Mouse (Mus musculus) CH12F3 (cell line): Measurements from ENCODE around the gene Gabpa.

ENCODE experiments used
- in situ Hi-C: fragments of 300-500 bp; cut with MboI; formaldehyde crosslinking; loops from 2 replicates; pipeline ENCODE4 v1.14.3; 2020; ENCODE audit warnings: low sequenced_read_pairs

Gene Gabpa

DNA sequence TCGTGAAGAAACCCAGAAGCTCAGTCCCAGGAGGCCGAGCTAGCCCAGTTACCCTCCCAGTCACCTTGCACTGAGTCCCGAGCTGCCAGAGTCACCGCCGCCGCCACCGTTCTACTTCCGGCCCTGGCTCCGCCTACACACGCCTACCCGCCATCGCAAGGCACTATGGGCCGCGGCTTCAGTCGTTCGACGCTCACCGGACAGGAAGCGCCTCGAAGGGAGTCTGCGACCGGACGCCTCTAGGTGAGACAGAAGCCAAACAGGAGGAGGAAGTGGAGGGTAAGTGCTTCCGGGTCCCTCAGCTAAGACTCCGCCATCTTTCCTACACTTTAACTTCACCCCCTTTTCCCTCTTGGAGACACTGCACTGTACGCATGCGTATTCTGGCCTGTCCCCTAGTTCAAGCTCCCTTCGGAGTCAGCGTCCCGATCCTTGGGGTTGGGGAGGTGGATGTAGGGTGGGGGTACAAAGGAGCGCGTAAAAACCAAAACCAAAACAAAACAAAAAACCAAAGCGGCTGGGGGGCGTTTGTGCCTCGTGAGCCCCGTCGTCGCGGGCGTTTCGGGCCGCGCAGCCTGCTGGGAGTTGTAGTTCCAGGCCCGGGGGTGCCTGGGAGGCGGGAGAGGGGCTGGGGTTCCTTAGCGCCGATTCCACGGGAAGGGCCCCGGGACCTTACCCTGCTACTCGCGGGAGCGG, at the start of gene Gabpa:
Gene Gabpa, plus strand, starts transcription at position 181 of the 696 bp plus-strand sequence.
- in situ Hi-C loops = loop anchor here (25.0 kb wide), 1 partner anchor 248 kb away; no protein-coding TSS in a partner anchor

DNA sequence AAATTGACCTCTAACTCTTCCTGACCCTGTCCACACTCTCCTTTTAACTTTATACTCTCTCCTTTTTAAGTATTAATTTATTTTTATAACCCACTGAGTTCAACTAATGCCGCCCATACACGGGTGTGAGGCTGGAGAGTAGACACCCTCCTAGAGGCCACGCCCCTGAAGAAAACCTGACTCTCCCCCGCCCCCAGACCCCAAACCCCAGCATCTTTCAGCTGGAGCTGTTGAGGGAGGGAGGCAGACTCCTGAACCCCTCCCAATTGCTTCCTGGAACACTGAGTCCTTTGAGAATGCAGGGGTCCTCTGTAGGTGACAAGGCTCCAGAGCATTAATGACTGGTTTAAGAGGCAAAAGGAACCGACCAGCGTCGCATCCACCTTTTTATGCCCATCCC, 49.8 kb upstream of the Gabpa start:
- in situ Hi-C loops = no loop called here

DNA sequence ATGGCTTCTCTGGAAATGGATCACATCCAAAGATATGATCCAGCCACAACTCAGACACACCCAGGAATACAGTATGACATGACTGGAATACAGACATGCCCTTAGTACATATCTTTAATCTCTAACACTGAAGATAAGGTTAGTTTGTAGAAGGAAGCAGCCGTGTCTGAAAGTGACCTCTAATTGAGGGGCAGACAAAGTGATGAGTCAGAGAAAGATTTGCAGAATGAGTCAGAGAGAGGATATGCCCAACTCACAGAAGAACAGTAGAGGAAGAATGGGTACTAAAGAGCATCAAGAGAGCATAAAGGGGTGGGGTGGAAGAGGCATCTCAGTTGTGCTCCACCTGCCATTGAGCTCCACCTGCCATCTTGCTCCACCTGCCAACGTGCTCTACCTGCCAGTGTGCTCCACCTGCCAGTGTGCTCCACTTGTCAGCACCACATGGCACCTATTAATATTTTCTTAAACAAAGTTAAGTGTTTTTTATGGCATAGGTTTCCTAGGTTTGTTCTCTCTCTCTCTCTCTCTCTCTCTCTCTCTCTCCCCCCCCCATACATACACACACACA, 44.0 kb upstream of the Gabpa start:
- in situ Hi-C loops = no loop called here

DNA sequence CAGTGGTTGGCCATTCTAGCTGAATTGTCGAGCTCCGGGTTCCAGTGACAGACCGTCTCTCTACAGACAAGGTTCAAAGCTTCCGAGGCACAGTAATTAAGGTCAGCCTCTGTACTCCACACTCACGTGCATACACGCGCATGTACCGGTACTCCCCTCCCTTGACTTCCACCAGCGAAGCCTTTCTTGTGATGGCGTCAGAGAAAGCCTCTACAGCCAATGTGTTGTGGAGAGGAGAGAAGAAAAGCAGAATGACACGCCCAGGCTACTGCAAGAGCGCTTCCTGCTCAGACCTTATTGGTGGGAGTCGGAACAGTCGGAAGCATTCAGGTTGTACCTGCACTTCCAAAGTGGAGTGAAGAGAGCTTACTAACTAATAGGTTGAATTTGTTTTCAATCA, 41.3 kb upstream of the Gabpa start:
- in situ Hi-C loops = no loop called here

DNA sequence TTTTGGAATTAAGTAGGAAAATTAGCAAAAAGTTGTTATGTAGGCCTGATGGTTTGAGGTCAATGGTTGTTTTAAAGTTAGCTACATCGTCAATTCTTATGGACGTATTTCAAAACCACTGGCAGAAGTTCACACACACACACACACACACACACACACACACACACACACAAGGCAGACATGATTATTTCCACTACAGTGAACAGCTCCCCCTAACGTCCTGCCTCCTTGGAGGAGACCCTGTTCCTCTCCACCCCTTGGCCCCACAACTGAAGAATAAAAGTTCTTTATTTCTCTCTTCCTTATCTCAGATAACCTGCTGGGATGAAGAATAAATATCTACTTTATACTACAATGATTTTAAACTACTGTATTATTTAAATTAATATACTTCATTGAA, 39.4 kb upstream of the Gabpa start:
- in situ Hi-C loops = no loop called here

DNA sequence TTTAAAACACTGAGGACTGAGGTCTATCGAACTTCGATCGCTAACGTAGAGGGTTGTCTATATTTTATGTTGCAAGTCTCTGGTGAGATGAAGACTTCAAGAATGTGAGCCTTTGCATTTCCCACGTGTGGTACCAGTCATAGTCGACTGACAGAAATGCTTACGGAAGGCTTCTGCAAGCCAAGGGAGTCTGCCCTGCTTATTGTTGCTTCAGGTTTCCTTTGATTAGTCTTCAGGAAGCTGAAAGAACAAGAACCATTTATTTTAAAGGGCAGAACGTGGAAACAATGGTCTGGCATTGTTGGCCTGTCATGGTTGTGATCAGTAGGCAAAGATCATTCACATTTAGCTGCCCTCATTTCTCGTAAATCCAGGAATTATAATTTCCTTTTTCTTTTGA, 38.0 kb upstream of the Gabpa start:
- in situ Hi-C loops = no loop called here

DNA sequence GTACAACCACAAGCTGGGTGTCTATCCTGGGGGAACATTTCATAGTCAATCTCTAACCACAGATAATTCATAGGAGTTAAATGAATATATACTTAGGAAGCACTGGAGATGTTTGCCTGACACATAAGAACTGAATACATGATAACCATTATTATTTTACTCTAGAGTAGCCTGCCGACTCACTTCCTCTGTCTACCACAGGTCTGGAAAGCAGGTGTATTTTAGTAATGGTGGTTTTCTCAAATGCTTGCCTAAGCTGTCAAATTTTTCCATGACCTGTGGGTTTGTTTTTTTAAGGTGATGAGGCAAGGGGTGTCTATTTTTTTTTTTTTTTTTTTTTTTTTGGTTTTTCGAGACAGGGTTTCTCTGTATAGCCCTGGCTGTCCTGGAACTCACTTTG, 34.7 kb upstream of the Gabpa start:
- in situ Hi-C loops = no loop called here

DNA sequence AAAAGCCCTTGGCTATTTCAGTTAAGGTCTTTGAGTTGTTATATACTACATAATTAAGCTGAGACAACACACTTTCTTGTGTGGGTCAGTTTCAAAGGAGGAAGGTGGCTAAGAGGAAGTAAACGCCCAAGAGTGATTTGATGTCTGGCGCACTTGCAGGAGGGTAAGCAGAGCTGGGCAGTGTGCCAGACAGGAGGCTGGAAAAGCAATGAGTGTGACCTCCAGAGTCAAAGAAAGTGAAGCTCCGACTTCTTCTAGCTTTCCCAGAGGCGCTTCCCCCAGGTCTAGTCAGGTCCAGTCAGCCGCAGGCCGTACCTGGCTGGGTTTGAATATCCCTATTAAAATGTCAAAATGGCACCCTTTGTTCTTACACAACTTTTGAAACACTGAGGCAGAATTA, 32.5 kb upstream of the Gabpa start:
- in situ Hi-C loops = no loop called here

DNA sequence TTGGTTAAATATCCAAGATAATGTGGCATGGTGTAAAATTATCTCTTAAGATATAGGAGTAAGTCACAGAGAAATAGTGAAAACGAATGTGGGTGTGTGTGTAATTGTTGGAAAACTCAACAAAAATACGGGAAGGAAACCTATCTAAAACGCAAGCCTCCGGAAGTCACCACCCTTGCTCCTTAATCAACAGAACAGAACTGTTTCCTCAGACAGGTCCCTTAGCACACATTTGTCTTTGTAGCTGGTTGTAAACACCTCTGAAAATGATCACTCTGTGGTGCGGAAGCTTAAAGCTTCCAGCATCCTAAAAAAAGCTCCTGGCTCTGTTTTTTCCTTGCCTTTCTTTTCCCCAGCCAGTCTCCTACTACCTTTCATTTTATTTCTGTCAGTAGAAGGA, 29.9 kb upstream of the Gabpa start:
- in situ Hi-C loops = no loop called here

DNA sequence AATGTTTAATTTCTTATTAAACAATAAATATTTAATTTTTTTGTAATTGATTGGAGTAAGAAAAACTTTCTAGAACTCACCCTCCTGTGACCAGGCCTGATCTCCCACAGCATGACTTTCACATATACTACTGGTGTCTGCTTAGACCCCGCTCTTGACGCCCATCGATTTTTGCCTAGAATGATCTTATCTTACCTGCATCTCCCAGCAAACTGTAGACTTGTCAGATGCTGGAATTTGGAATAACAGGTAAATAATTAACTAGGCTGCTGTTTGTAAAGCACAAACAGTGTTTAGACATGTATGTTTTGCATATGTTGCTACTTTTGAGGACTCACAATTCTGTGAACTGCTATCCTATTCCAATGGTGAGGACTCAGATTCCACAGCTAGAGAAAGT, 28.6 kb upstream of the Gabpa start:
- in situ Hi-C loops = no loop called here

DNA sequence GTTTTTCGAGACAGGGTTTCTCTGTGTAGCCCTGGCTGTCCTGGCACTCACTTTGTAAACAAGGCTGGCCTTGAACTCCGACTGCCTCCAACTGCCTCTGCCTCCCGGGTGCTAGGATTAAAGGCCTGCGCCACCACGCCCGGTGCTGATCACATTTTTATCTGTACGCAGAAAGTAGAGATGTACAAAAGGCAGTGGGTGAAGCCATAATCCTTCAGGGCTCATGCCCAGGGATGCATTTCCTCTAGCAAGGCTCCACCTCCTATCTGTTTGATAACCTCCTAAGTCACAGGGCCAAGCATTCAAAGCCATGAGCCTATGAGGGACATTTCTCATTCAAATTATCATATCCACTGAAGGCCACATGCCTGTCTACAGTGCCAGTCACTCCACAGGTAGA, 26.9 kb upstream of the Gabpa start:
- in situ Hi-C loops = no loop called here

DNA sequence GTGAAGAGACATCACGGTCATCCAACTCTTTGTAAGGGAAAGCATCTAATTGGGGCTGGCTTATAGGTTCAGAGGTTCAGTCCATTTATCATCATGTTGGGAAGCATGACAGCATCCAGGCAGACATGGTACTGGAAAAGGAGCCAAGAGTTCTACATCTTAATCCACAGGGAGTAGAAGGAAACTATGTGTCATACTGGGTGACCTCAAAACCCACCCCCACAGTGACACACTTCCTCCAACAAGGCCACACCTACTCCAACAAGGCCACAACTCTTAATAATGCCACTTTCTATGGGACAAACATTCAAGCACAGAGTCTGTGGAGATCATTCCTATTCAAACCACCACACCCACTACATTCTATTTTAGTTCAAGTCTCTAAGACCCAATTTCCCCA, 24.5 kb upstream of the Gabpa start:
- in situ Hi-C loops = no loop called here

DNA sequence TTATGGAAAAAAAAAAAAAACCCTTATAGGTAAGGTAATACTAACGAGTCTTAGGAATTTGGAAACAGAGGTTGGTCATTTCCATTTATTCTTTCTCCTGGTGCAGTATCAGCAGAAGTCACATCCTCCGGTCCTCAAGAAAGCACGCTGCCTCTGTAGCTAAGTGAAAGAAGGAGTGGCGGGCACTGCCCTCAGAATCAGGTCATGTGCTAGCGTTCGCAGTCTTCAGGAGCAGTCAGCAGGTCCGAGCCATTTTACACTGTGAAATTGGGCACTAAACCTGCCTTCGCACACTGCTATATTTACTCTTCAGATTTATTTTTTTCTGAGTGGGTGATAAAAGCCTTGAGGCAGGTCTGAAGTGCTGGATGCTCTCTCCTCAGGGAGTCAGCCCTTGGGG, 20.9 kb upstream of the Gabpa start:
- in situ Hi-C loops = no loop called here

DNA sequence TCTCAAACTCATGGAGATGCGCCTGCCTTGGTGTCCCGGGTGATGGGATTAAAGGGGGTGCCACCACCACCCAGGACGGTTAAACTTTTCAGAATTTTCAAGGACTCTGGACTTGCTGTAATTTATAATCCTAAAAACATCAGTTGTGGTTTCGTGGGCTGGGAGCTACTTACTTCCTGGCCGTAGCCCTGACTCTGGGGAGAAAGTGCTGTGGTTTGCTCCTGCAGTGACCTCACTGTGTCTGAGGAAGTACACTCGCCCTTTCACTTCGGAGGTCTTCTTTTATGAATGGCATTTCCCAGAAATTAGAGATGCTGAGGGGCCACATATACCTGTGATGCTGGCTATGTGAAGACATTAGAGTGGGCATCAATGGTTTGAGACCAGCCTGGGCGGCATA, 20.2 kb upstream of the Gabpa start:
- in situ Hi-C loops = no loop called here

DNA sequence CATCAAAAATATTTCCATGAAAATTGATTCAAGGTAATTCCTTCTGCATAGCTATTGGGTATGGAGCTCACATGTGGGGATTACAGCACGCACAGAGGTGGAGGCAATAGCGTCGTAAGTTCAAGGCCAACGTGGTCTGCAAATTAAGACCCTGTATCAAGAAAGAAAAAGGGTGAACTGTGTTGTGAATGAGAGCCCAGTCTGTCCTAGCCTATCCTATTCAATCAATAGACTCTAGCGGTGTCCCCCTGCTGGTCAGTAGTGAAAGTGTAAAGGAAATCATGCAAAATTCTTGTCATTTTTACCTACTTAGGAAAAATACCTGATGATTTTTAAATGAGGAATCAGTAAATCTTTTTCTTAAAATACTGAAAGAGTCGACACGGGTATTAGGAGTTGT, 17.3 kb upstream of the Gabpa start:
- in situ Hi-C loops = no loop called here

DNA sequence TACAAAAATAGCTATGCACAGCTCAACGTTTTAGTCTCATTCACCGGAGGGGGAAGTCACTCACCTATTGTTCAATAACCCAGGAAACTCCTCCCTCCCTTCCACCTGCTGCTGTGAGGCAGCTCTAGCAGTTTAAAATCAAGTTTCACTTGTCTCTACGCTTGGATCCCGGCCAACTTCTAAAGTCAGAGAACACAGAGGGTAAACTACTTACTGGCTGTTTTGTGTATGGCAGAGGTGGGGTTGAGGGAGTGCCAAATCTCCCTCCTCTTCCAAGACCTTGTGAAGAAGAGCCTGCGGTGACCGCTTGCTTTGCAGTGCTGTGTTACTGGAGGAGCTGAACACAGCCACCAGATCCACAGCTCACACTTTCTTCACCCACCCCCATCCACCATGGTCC, 9.7 kb upstream of the Gabpa start:
- in situ Hi-C loops = loop anchor here (10.0 to 25.0 kb wide), 2 partner anchors 90 to 238 kb away; partner anchors contain the start of gene Mrpl39

DNA sequence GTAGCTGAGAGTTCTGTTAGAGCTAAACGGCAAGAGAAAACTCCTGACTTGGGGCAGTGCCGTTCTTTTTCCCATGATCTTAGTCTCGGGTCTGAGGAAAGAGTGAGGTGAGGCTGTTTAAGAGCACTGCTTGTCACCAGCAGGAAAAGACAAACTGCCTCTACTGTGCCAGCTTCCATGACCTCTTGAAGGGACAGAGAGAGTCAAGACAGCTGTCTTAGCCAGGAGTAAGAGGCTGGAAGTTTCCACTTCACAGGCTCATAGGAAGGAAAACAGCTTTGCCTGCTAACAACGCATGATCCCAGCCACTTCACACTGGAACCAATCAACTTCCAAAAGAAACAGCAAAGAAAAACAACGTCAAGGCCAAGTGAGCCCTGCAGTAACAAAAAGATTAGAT, 3.0 kb upstream of the Gabpa start:
- in situ Hi-C loops = loop anchor here (25.0 kb wide), 1 partner anchor 244 kb away; no protein-coding TSS in a partner anchor

DNA sequence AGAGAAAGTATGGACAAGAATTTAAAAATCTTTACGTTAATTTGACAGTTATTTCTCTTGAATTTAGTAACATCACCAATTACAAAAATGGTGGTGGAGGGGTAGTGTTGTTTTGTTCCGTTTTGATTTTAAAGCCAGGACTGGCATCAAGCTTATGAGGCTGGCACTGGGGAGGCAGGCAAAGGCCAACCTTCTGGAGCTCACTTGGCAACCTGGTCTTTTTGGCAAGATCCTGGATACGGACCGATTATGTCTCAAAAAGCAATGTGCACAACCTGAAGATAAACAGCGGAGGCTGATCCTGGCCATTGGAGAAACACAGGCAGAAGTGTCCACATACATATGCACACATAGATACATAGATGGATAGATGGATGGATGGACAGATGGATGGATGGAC, 2.0 kb upstream of the Gabpa start:
- in situ Hi-C loops = loop anchor here (25.0 kb wide), 1 partner anchor 245 kb away; no protein-coding TSS in a partner anchor

DNA sequence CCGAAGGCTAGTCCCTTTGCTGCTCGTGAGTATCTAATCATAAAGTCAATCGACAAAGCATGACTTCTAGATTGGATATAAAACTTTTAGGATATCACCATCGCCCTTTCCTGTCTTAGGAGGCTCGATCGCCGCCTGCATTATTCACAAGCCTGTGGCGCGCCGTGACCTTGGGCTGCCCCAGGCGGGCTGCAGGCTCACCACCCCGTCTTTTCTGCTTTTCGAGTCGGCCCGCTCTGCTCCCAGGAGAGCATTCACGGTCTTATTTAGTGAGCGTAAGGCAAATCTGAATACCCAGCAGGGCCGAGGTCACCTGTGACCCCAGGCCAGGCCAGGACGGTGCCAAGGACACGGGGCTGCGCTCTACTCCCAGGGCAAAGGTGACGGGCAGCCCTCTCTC, 381 bp upstream of the Gabpa start:
- in situ Hi-C loops = loop anchor here (25.0 kb wide), 1 partner anchor 247 kb away; no protein-coding TSS in a partner anchor

DNA sequence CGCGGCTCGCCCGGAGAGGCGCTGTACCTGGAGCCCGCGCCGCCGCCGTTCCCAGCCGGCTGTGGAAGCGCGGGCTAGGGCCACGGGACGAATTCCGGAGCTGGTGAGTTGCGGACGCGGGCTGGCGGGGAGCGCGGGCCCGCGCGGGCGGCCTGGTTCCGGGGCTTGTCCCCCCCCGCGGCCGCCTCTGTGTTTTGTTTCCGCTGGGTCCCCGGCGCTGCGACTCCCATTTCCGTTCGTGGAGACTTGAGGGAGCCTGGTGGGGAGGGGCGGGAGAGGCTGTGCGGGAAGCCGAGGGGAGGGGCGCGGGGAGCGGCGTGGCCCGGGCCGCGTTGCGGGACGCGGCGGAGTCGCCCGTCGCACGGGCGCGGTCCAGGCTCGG, 707 bp downstream of the Gabpa start, which contains the start of gene Atp5j:
Gene Atp5j, minus strand, starts transcription at position 185 of the 382 bp plus-strand sequence.
- in situ Hi-C loops = loop anchor here (25.0 kb wide), 1 partner anchor 248 kb away; no protein-coding TSS in a partner anchor

DNA sequence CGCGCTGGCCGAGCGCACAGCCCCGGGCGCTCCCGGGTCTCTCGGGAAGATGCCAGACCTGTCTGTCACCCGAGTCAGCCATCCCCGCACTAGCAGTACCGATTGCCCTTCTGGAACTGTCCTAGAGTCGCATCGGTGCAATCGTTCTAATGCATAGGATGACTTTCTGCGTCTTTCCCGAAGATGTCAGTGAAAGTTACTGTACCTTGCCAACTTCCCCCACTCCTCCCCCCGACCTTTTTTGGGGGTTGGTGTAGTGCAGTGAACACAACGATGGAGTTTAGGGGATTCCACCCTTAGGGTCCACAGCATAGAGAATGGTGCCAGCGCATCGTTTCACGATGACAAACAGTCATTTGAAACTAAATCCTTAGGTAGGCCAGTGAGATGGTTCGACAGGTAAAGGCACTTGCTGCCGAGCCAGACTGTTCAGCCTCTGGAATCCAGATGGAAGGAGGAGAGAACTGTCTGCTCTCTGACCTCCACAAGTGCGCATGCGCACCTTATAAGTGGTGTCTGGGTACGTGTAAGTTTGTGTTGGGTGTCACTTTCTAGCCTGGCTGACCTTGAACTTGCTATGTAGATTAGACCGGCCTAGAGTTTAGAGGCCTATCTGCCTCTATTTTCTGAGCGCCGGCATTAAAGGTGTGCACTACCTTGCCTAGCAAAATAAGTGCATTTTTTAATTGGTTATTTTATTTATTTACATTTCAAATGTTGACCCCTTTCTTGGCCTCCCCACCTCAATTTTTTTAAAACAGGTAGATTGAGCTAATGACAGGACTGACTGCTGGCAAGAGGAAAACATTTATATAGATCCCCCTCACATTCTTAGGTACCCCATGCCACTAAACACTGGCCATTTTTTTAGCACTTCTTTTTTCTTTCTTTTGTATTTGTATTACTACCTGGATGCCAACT, 1.4 kb downstream of the Gabpa start:
- in situ Hi-C loops = loop anchor here (25.0 kb wide), 1 partner anchor 249 kb away; no protein-coding TSS in a partner anchor
